Mouse (Mus musculus) left cerebral cortex, adult 9 months (tissue): ENCODE results near the gene Foxp1.

Experiments
- DNase-seq, 2 experiments: peaks; one replicate each; pipeline ENCODE4 v3.0.0; 2022; ENCODE audit warnings: low spot score in 2 of 2

Foxp1 gene

DNA sequence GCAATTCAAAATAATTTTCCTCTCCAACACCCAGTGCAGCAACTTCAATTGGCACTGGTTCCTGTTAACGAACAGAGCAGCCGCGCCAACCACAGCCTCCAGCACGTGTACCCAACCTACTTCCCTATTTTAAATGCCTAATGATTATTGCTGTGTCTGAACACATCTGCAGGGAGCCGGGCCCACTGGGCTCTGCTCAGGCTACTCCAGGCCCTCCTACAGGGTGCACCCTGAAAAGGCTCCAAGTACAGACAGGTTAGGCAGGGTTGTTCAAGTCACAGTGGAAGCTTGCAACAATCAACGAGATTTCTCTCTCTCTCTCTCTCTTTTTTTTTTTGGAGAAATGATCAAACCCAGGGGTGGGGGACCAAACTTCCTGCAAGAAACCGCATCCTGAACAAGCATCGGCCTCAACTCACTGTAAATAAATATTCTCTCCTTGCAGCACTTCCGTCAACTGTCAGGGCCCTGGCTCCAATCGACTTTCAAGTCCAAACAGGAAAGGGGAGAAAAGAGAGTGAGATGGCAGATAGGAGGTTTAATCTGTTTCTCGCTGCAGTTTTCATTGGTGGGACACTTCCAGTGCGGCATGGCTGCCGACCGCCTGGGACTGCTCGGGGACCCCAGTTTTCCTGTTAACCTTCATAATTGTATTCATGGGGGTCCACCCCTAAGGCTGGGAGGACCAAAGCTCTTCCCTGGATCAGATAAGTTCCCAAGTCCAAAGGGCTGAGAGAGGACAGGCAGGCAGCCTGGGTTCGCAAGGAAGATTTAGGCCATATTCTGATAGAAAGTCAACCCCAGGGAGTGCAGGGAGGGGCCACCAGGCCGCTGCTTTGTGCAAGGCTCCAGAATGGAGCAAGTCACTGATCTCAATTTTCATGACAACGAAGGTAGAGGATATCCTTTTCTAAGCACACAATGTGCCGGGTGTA, 133.5 kb downstream of the Foxp1 start:
- DNase-seq = no peak

DNA sequence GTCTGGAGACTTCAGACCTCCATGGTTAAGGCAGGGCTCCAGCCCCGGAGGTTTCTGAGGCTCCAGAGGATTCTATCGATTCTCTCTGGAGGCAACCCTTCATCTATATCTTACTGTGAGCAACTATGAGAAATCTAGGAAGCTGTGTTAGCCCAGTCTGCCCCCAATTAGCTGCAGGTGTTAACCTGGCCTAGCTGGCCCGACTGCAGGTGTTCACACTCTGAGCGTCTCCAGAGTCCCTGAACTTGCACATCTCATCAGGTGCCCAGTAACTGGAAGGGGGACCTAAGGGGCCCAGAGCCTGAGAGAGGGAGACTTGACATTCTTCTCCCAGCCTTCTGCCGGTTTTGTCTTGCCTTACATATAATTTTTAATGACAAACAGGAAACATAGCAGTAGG, 134.5 kb downstream of the Foxp1 start:
- DNase-seq = no peak

DNA sequence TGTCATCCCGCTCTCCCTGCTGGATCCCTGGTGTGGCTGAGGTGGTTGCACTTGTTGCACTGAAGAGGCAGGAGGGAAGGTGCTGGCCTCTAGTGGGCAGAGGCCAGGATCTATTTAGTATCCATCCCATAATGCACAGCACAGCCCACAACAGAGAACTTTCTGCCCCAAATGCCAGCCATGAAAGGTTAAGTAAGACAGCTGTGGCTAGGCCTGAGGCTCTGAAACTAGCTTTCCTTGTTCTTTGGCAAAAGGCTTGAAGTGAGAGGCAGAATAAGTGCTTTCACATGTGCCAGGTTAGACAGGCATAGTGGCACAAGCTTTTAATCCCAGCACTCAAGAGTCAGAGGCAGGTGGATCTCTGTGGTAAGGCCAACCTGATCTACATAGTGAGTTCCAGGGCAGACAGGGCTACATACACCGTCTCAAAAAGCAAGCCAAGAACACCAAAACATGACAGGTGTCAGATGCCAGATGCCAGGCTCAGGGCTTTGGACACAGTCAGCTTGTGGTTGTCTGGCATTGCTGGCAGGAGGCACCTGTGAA, 137.4 kb downstream of the Foxp1 start:
- DNase-seq = no peak

DNA sequence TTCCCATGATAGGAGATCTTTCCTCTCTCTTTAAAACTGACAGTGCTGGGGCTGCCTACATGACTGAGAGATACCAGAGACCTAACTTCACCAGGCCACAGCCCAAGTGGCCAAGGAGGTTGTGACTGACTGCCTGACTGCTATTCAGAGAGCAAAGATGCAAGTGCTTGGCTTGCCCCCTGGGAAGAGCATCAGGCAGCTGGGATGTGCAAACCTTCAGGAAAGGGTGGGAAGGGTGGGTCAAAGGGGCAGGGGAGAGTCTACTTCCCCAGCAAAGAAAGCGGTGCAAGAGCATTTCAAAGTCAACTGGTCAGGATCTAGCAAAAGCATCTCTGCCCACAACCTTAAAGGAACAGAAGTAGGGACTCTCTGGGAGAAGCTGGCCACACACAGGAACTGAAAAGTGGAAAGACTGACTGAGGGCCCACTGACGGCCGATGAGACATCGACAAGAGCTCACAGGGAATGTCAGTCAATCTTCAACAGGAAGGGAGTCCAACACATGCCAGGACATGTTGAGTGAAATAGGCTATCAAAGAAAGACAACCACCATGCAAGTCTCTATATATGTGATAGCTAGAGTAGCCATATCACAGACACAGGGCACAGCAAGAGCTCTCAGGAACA, 138.6 kb downstream of the Foxp1 start:
- DNase-seq = no peak

DNA sequence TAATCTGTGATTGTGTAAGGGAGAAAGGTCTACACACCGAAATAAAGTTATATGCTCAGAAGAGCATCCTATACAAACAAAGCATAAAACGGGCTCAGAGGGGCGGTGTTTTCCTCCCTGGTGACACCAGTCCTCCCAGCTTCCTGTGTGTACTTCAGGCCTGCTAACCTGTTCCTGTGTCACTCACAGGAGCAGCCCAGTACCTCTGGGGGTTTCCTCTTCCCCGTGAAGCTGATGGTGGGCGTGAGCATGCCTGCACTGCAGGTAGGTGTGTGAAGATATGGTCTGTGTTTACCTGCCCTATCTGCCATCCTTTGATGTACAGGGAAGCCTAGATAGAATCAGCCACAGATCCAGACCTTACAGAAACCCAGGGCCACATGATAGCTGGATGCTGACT, 142.4 kb downstream of the Foxp1 start:
- no peak for DNase-seq

DNA sequence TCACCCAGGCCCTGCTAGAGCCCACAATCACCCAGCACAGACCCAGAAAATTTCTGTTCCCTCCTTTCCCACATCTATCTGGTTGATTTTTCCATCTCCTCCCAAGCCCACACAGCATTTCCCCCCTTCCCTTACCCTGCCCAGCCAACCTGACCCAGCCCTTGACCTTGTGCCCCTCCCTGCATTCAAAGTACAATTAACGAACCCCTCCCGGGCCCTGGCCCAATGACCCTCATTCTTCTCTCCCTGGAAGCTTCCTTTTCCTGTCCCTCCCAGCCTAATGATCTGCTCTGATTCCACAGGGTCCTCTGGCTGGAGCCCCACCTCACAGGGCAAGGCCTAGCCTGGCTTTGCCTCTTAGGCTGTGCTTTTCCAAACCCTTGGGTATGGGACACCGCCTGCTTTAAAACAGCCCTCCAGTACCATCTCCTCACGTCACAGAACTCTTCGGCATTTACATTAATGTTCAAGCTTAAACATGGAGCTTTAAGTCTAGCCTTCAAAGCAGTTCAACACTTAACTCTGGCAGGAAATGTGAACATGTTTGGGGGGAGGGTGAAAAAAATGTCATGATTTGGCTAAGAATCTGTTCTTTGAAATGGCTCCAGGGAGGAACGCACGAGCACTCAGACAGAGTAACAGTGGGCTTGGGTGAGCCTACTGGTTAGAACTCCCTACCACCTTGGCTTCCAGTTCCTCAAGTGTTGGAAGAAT, 143.4 kb downstream of the Foxp1 start:
- DNase-seq = no peak

DNA sequence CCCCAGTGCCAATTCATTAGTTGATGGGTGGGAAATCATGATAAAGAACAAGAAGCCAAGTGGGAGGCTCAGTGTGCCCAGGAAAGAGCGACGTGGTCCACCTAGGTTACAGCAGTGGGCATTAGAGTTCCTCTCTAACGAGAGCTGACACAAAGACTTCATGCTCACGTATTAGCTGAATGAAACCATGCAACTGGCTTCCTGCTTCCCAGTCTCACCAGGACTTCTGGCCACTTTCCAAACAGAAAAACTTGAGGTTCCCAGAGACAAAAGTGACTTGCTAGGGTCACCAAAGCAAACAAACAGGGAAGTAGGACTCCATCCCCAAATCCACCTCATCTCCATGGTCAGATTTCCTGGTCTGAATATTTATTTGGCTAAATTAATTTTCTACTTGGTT, 144.8 kb downstream of the Foxp1 start:
- DNase-seq = no peak

DNA sequence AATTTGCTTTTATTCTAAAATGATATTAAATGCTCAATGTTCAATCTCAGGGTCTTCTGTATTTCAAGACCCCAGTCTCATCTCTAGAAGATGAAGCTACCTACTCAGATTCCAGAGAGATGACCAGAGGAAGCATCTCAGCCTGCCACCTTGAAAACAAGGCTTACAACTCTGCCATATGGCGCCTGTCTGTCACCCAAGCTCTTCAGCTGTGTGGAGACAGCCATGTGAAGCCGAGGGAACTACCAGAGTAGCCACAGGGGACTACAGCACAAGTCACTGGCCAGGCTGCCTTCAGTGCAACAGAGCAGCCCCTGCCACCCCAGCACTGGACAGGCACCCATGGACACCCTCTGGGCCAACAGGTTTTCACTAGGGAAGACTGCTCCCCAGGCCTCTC, 145.4 kb downstream of the Foxp1 start:
- no peak for DNase-seq

DNA sequence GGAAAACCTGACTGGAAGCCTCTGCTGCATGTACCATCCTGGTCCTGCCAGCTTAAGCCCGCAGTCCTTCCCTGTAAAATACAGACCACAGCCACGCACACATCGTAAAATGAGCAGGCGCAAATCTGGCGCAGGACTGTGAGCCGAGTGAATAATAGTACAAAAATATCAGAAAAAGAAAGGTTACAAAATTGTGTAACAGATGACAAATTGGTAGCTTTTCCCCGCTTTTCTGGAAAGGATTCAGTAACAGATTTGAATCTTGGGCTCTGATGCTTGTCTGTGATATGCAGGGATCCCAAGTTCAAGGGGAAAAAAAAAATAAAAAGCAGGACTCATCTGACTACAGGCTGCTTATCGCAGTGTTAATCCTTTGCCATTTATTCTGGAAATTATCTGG, 145.8 kb downstream of the Foxp1 start:
- no peak for DNase-seq

DNA sequence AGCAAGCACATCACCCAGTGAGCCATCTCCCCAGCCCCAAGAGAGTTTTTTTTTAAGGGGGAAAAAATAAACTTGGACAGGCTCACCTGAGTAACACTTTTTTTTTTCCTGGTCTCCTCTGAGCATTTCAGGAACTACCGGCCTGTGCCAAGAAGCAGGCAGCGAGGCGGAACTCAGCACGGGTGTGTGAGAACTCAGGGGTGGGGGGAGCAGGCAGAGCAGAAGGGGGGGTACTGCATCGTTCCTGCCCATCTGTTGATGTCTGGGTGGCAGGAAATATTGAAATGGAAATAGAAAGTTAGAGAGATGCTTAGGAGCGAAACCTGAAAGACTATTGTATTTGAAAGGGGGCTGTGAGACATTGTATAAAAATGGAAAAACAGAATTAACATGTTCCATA, 146.7 kb downstream of the Foxp1 start:
- DNase-seq = no peak

DNA sequence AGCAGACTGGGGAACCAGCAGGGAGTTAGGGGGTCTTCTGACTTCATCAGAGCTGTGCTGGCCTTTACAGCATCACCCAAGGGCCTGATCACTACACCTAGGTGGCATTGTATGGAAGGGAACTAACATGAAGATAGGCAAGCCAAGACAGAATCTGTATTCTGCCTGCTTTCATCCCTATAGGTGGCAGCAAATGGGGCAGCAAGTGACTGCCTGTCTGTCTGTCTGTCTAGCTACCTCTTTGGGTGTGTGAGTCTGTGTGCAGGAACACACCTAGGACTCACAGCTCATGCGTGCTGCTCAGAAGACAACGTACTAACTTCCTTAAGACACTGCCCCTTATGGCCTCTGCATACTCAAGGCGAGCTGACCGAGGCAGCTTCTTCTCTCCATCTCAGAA, 147.1 kb downstream of the Foxp1 start:
- DNase-seq = no peak

DNA sequence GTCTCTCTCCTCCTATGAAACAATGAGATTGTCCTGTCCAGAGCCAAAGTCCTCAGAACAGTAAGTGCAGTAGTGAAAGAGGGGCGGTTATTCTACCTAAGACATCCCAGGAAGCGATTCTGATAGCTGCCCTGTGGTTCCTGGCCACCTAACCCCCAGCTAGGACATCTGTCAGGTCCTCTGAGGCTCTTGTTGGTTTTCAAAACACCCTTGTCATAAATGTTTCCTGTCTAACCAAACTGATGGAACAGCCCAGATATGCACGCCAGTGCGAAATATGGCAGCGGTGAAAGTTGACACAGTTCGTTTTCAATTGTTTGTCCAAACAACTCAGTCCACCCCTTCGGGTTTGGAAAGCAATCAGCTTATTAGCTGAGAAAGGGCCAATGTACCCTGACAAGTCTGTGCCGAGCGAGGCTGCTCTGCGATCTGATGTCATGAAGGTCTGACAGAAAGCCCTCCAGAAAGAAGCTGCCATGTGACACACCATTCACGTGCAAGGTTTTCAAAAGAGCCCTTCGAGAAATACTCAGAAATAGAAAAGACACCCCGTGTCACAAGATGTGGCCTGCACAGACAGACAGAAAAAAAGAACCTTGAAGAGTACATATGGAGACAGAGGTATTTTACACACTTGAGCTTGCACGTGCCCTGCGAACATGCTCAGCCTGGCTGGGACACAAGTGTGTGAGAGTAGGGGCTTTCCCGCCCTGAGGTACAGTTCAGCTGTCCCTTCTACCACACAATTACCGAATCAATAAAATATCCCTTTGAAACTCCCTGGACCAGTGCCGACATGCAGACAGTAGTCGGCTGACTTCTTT, 147.9 kb downstream of the Foxp1 start:
- no peak for DNase-seq

DNA sequence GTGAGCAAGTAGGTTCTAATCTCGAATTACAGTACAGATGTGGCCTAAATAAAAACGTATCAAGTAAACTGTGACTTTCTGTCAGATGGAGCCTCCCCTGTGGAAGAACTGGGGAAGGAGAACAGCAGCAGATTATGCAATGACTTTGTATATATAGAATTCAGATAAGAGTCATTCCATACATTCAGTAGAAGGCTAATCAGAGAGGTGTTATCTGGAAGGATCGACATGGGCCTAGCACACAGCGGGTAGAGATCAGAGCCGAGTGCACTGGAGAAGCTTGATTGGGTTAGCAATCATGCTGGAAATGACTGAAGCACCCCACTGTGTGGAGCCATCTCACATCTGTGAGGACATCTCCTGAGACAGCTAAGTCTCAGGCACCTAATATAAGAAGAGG, 150.1 kb downstream of the Foxp1 start:
- no peak for DNase-seq

DNA sequence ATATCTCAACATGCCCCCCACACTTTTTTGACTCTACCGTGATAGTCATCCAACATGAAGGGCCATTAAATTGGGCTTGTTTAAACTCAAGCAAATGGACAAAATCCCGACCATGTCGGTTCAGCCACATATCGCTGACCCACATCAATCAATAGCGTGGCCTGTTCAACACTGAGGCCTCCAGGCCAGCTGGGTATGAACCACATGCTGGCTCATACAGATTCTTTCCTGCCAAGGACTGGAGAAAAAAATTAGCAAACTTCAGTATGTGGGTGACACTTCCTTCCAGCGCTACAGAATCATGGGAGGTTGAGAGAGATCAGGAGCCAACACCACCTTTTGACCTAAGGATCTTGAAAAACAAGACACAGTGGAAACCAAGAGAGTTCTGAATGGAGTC, 150.5 kb downstream of the Foxp1 start:
- no peak for DNase-seq

DNA sequence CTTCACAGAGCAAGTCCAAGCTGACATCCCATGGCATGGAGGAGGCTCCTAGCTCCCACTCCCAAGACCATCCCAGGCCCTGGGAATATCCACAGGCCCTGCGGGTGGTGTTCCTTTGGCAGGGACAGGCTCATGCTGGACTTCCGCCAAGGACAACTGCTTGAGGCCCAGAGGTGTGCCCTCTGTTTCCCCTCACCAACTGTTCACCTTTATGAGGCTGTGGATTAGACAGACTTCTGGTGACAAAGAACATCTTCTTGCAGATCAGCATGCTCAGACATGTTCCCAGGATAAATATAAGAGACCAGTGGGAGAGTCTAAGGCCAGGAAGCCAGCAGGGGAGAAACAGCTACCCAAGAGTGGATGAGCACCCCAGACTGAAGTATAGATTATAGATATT, 152.6 kb downstream of the Foxp1 start:
- DNase-seq = no peak

DNA sequence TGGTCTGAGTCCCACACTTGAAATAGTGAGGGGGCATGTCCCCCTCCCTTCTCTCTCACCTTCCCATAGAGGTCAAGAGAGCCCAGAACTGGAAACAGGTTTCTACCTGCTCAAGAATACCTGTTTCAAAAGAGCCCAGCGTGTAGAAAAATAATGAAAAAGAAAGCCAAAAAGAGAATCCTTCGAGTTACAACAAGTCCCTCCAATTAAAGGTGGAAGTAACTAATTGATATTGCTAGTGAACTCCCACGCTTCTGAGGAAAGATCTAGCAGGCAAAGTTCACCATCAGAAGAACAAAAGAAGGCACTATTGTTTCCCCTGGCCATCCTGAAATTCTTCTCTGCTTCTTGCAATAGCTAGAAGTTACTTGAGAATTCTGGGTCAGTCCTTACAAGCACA, 153.4 kb downstream of the Foxp1 start:
- DNase-seq = no peak

DNA sequence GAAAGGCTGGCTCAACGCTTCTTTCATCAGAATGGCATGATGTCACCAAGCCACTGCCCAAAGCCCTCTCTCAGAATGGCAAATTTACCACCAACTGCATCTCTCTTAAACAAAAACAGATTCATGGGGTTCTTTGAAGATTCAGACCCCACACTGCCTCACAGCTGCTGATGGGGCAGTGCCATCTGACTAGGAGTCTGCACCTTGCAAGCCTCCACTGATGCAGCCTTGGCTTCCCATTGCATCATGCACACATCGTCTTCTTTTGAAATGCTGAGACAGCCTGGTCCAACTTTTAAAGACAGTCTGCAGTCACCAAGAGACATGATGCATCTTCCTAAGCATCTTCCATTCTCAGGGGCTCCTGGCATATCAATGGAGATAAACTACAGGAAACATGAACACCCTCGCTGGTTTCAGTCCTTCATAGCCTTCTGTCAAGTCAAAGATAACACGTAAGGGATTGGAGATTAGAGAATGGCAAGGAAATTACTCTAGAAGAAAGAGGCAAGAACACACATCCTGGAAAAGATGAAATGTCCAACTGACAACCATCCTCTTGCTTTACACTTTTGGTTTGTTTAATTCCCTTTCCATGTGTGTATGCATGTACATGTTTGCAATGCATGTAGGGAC, 154.3 kb downstream of the Foxp1 start:
- DNase-seq = no peak

DNA sequence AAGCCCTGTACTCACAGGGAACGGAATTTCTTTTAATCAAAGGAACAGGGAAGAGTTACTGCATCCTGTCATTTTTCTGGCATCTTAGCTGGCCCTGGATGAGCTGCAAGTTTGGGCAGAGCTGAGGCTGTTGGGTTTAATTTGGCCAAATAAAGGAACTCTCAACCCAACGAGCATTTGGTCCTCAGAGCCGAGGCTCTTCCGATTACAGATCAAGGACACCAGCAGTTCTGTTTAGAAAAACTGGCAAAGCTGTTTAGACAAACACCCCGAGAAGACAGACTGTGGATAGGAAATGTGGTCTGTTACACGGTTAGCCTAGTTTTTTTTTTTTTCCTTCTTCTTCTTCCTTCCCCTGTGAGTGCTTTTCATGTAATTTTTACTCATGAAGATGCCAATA, 158.0 kb downstream of the Foxp1 start:
- no peak for DNase-seq

DNA sequence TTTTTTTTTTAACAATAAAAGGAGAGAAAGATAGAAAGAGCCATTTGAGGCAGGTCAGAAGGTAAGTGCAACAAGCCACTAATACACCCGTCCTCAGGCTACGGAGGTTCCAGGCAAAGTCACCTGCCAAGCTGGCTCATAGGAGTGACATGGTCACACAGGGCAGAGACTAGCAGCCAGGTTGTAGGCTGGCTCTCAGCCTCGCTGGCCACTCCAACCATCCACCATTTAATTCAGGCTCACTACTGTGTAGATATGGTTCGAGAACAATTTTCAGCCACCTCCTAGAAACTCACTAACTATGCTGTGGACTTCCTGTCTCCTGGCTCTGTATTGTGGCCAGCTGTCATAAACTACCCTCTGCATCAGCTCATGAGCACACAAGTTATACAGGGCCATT, 161.9 kb downstream of the Foxp1 start:
- no peak for DNase-seq

DNA sequence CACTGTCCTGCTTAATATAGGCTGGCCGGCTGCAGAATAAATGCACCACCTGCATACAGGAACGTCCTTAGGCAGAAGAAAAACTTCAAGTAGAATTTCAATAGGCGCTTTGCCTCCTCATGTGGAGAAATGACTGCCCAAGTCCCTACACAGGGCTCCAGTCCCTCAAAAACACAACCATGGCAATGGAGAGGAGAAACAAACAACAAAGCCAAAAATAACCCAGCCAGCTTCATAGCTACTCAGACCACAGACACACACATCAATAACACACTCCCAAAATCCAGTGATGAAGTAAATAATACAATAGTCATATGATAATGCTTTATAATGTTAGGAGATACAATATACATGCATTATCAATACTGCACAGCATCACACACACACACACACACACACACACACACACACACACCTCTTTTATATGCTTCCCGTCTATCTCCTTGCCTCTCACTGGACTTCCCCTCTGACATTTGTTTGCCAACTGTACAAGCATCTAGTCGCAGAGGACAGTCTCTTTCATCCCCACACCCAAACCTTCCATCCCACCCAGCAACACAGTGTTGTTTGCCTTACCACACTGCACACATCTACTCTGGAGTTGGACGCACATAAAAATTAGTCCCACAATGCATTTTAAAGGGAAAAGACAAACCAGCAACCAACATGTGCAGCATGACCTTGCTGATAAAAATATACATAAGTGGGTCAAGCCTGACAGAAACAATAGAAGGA, 162.6 kb downstream of the Foxp1 start:
- no peak for DNase-seq
